Mouse (Mus musculus): ENCODE results near the gene Dgke.

Dgke gene

GRCm38 (mm10) chr11:89035552-89035951 is 31.1 kb downstream of the Dgke start:
- no peak for DNase-seq (ENCODE audit: low spot score)

DNA sequence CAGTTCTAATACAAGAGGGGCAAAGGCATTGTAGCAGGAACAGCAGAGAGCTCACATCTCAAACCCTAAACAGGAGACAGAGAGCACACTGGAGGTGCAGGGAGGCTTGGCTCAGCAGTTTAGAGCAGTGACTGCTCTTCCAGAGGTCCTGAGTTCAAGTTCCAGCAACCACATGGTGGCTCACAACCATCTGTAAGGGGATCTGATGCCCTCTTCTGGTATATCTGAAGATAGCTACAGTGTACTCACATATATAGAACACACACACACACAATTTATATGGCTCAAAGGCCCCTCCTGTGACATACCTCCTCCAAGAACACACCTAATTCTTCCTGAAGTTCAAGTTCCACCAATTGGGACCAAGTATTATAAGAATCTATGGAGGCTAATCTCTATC is 32.1 kb downstream of the Dgke start:
- DNase-seq (ENCODE audit: low spot score): no peak

DNA sequence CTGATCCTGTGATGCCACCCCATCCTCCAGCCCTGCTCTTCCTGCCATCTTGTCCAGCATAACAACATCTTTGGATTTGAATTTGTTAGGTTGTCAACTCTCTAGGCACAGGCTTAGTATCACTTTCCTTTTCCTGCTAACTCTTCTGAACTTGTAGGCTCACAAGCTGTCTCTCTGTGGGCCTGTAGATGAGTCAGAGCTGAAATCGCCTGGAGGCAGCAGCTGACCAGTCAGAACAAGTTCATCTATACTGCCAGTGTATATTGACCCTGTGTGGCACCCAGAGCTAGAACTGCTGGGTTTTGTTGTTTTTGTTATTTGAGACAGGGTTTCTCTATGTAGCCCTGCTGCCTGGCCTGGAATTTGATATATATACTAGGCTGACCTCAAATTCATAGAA is 35.5 kb downstream of the Dgke start:
- DNase-seq (ENCODE audit: low spot score): no peak

DNA sequence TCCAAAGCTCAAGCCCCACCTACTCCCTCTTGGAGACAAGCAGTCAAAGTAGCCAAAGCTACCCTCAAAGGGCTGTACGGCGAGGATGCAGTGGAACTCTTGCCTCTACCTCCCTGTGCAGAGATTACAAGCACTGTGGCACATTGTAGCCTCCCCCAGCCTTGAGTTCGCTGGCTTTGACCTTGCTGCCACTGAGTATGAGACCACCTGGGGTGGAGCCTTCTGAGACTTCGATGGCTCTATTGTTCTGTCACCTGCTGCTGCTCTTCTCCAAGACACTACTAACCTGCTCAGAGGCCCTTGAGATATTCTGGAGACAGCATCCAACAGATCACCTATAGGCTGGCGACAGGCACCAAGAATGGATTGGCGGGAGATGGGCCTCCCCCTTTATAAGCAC is 36.1 kb downstream of the Dgke start:
- DNase-seq (ENCODE audit: low spot score): no peak

DNA sequence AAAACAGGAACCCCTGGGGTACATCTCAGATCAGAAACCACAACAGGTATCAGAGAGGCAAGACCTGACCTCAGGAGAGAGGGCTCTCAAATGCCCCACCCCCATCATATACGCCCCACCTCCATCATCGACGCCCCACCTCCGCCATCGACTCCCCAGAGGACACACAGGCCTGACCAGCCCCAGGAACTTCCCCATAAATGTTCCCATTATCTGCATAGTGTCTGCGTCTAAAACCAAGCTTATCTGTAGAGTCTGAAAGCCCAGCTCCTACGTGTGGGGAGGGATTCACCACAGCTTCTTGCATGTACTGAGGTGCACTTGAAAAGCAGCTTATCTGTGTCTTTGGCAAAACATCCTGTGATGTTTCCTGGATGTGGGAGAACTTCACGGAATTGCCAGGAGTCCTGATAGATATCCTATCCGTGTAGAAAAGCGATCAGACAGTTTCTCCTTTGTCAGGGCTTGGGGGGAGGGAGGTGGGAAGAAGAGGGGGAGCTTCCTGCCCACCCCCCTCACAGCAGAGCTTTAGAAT is 37.7 kb downstream of the Dgke start:
- DNase-seq (ENCODE audit: low spot score): no peak

GRCm38 (mm10) chr11:89027955-89028361 is 38.7 kb downstream of the Dgke start:
- no peak for DNase-seq (ENCODE audit: low spot score)

GRCm38 (mm10) chr11:89026117-89026516 is 40.5 kb downstream of the Dgke start:
- DNase-seq (ENCODE audit: low spot score): no peak

- no peak for DNase-seq (ENCODE audit: low spot score)
These were observed 41.0 kb downstream of the Dgke start for GRCm38 (mm10) chr11:89025603-89026002.

GRCm38 (mm10) chr11:89024181-89024881 is 42.3 kb downstream of the Dgke start:
- peak; percentile 86 for DNase-seq (ENCODE audit: low spot score)

- peak; percentile 66 for DNase-seq (ENCODE audit: low spot score)
These were observed 43.2 kb downstream of the Dgke start for GRCm38 (mm10) chr11:89023477-89023876.

DNA sequence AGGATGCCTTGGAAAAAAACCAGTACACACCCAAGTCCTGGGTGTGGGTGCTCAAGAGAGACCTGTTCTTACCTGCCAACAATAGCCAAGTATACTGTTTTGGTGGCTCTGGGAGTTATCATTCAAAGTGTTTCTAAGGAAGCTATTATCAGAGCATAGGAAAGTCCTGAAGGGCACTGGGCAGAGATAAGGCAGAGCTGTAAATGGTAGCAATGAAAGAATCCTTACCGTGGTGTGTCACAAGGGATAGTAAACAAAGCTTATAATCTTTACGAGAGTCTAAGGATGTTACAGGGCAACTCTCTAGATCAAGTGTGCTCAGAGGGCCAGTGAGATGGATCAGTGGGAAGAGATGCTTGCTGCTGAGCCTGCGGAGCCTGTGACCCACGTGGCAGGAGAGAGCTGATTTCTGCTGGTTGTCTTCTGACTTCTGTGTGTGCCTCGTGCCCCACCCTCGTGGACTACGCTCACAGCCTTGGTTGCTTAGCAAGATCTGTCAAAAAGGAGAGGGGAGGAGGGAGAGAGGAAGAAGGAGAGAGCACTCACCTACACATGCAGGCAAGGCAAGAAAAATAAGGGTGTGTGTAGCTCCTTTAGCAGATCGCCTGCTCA is 44.4 kb downstream of the Dgke start:
- peak; percentile 55 for DNase-seq (ENCODE audit: low spot score)

- no peak for DNase-seq (ENCODE audit: low spot score)
These were observed 45.0 kb downstream of the Dgke start for GRCm38 (mm10) chr11:89021687-89022086.

GRCm38 (mm10) chr11:89020681-89021305 is 45.9 kb downstream of the Dgke start:
- peak; percentile 84 for DNase-seq (ENCODE audit: low spot score)

DNA sequence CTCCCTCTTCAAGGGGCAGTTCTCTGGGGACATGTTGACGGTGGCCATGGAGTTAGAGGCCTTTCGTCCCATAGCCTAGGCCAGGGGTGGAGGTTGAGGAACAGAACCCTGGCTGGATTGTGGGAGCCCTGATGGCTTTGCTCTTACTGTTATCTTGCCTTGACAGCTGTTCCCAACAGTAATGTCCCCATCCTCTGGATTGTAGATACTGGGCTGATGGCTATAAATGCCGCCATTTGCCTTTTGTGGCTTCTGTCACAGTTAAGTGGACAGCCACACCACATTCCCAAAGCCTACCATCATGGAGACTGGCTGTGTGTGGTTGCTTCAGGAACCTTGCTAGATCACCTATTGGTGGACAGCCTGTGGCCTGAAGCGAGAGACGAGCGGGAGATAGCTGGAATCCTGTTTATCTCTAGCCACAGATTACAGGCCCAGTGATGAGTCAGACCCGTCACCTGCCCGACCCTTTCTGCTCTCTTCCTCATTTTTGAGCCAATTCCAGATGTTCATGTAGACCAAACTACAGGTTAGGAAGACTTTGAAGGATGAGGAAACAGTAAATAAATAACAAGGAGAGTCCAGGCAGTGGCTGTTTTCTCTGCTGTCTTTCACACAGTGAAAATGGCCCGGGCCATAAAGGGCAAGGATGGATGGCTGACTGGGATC is 49.0 kb downstream of the Dgke start:
- peak; percentile 74 for DNase-seq (ENCODE audit: low spot score)

DNA sequence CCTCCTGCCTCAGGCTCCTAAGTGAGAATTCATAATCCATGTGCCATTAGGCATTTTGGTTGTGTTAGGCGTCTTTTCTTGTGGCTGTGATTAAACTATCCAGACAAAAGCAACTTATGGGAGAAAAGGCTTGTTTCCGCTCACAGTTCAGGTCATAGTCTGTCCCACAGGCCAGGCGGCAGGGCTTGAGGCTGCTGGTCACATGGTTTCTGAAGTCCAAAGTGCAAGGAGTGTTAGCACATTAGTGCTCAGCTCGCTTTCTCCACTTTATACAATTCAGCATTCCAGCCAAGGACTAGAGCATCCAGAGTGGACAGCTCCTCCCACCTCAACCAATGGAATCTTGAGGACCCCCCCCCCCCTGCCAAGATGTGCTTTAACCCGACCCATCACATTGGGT is 54.4 kb downstream of the Dgke start:
- peak; percentile 81 for DNase-seq (ENCODE audit: low spot score)

GRCm38 (mm10) chr11:89009496-89009895 is 57.2 kb downstream of the Dgke start:
- DNase-seq (ENCODE audit: low spot score): no peak

- DNase-seq (ENCODE audit: low spot score): no peak
These were observed 57.6 kb downstream of the Dgke start for GRCm38 (mm10) chr11:89009066-89009465.

DNA sequence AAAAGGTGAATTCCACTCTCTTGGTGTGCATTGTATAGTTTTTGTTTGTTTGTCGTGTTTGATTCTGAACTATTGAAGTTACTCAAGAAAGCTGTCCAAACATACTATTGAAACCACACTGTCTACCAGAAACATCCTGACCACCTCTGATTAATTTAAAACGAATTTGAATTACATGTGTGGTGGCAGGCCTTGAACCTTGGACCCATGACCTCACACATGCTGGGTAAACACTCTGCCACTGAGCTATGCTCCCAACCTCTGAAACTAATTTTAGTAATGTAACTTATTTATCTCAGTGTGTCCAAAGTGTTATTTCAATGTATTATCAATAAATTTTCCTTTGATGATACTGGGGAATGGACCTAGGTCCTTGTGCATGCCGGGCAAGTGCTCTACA is 59.1 kb downstream of the Dgke start:
- DNase-seq (ENCODE audit: low spot score): no peak

DNA sequence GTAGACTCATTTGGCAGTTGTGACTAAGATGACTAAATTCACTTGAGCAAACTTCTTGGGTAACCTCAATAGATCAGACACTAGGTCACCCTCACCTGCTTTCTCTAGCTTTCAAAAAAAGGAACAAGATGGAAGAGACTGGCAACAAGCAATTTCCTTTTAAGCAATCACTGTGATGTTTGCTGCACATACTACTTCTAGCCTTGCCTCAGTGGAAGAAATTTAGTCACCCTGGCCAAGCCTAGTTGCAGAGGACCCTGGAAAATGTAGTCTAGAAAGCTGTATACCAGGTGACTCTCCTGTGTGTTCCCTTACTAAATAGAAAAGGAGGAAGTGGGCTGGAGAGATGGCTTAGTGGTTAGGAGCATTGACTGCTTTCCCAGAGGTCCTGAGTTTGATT is 60.2 kb downstream of the Dgke start:
- DNase-seq (ENCODE audit: low spot score): no peak

DNA sequence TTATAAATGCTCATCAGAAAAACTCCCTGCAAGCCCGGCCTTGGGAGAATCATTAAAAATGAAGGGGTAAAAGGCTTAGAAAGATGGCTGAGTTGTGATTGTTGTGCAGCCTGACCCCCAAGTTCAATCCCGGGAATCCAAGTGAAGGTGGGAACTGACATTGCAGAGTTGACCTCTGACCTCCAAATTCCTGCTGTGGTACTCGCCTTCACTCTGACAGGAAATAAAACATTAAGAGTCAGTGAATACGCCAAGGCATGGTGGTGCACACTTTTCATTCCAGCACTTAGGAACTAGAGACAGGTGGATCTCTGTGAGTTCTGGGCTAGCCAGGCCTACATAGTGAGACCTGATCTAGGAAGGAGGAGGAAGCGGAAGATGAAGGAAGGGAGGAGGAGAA is 61.2 kb downstream of the Dgke start:
- DNase-seq (ENCODE audit: low spot score): no peak

DNA sequence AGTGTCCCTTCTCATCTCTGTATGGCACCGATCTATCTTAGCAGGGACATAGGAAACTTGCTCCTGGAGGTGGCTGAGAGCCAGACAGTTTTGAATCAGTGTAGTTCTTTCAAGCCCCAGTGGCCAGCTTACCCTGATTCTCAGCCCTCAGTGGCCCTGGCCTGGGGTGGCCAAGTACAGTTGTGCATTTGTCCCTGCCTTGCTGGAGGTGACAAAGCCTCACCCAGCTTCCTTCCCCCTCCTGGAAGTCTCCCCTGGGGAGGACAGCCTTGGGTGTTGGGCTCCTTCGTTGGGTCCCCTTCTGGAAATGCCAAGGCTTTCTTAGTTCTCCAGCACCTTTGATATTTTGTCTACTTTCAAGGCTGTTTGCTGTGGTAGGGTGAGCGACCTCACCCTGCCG is 62.9 kb downstream of the Dgke start:
- DNase-seq (ENCODE audit: low spot score): no peak

DNA sequence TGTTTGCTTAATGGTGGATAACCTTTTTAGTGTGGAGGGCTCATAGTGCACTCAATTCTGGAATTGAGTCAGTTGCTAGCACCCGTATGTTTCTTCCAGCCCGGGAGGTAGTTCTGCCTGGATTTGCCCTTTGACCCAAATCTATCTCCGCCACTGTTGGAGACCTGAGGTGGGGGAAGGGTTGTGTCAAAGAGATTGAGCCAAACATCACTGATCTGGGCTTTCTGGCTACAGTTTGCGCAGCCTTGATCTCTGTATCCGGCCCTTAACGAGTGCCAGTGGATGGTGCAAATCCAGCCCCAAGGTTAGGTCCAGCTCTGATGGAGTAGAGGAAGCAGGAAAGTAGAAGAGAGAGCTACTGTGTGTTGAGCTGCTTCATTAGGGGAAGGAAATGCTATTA is 63.6 kb downstream of the Dgke start:
- DNase-seq (ENCODE audit: low spot score): peak; percentile 74

DNA sequence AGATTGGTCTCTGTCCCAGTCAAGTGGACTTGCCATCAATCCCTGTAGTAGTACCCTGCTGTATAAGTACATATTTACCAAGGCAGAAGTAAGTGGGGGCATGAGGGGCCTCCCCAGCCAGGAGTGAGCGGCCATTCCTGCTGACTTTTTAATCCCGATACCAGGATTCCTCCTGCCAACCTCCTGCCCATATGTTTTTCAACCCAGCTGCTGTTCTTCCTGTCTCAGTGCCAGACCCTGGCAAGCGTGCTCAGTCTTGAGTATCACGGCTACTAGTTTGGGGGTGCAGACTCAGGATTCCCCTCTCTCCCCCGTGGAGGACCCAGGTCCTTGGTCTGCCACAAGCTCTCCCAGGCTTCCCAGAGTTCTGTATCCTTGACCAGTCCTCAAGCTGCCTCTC is 64.0 kb downstream of the Dgke start:
- no peak for DNase-seq (ENCODE audit: low spot score)
